Mouse (Mus musculus): ENCODE data around the gene Pde7b.

GRCm38 (mm10) chr10:20504800-20505199 is 220.1 kb downstream of the Pde7b start:
- no peak for TF ChIP-seq KAT2A (IDR thresholded peaks at IDR 0.05; ENCODE audit: insufficient replicate concordance, low read length)
- no peak for TF ChIP-seq POLR2A (IDR thresholded peaks at IDR 0.05; ENCODE audit: low read depth, low read length)
- TF ChIP-seq PAX5 (IDR thresholded peaks at IDR 0.05; ENCODE audit: low read length) = no peak
- TF ChIP-seq ZMIZ1 (IDR thresholded peaks at IDR 0.05; ENCODE audit: low read depth, low read length) = no peak

Data from CH12.LX (cell line).